Mouse (Mus musculus) CH12.LX (cell line): ENCODE results near the gene Opn4. TPM values are rescaled to one million over a fixed set of nuclear protein-coding genes. Genes with fewer than 3 reads are reported as not detected.
A peak's percentile ranks its signal among the peaks of the same experiment; 100 is the strongest.

Source experiments
- DNase-seq: peaks from one replicate; pipeline ENCODE4 v3.0.0-alpha.2; 2013; ENCODE audit errors: extremely low read depth
- H3K27ac ChIP-seq: 2 replicates; pipeline ENCODE4 v1.5.1; 2012; ENCODE audit warnings: low read depth, mild to moderate bottlenecking, control low read depth, moderate library complexity; ENCODE audit not compliant: insufficient read depth
- H3K27me3 ChIP-seq: replicated peaks from 2 replicates; pipeline ENCODE3; 2012; ENCODE audit warnings: inconsistent platforms
- H3K36me3 ChIP-seq, 2 experiments: replicated peaks in 1 of 2; 2 replicates each; pipeline versions ENCODE3 to v1.6.1; 2012; ENCODE audit warnings: inconsistent platforms in 1 of 2, low read length in 1 of 2, mild to moderate bottlenecking in 1 of 2, mixed read lengths in 1 of 2, moderate library complexity in 1 of 2; ENCODE audit not compliant: control insufficient read depth in 1 of 2, insufficient read depth in 1 of 2
- H3K4me1 ChIP-seq, 2 experiments: 2 replicates each; pipeline ENCODE4 v1.6.1; 2012; ENCODE audit warnings: inconsistent platforms in 1 of 2, moderate library complexity in 1 of 2; ENCODE audit not compliant: insufficient read depth in 2 of 2, control insufficient read depth in 1 of 2
- H3K4me2 ChIP-seq: 2 replicates; pipeline ENCODE4 v1.6.1; 2012; ENCODE audit warnings: low read depth, mild to moderate bottlenecking, control low read depth; ENCODE audit not compliant: poor library complexity, insufficient read depth, severe bottlenecking
- H3K4me3 ChIP-seq, 3 experiments: fragments of 150-350 bp in 1 of 3; sonication (generic) in 1 of 3; replicated peaks in 1 of 3; 2 replicates each; pipeline versions ENCODE3 to v1.5.1; 2011 to 2012; ENCODE audit warnings: low read depth in 2 of 3, low read length in 2 of 3, mild to moderate bottlenecking in 2 of 3, moderate library complexity in 2 of 3, control low read depth in 1 of 3, improper control_type of control experiment in 1 of 3, inconsistent platforms in 1 of 3, mixed read lengths in 1 of 3; ENCODE audit not compliant: poor library complexity in 1 of 3
- H3K79me2 ChIP-seq: replicated peaks from 2 replicates; pipeline ENCODE4 v1.6.1; 2012; ENCODE audit warnings: mild to moderate bottlenecking, moderate library complexity; ENCODE audit not compliant: control insufficient read depth, poor library complexity, insufficient read depth, severe bottlenecking; ENCODE audit errors: extremely low read depth
- H3K9ac ChIP-seq: 2 replicates; pipeline ENCODE4 v1.6.1; 2012; ENCODE audit warnings: low read depth, mild to moderate bottlenecking, control low read depth, moderate library complexity; ENCODE audit not compliant: insufficient read depth
- H3K9me3 ChIP-seq: replicated peaks from 2 replicates; pipeline ENCODE3; 2012; ENCODE audit warnings: low read length, inconsistent platforms, mixed read lengths
- BHLHE40 ChIP-seq: IDR thresholded peaks from 2 replicates; pipeline ENCODE4 v1.6.1; 2011; ENCODE audit warnings: mild to moderate bottlenecking, low read depth, low read length, improper control_type of control experiment
- CTCF ChIP-seq, 2 experiments: IDR thresholded peaks in 1 of 2; conservative IDR thresholded peaks in 1 of 2; 2 replicates each; pipeline ENCODE4 v1.5.1; 2011 to 2012; ENCODE audit warnings: low read depth in 2 of 2, low read length in 2 of 2, improper control_type of control experiment in 1 of 2, inconsistent platforms in 1 of 2, mild to moderate bottlenecking in 1 of 2, moderate library complexity in 1 of 2
- E2F4 ChIP-seq: IDR thresholded peaks from 2 replicates; pipeline ENCODE4 v1.6.1; 2011; ENCODE audit warnings: low read depth, low read length, improper control_type of control experiment; ENCODE audit not compliant: insufficient replicate concordance
- ELF1 ChIP-seq: IDR thresholded peaks from 2 replicates; pipeline ENCODE4 v1.6.1; 2014; ENCODE audit warnings: low read depth, mild to moderate bottlenecking, inconsistent platforms, low read length, improper control_type of control experiment
- EP300 ChIP-seq: IDR thresholded peaks from 2 replicates; pipeline ENCODE4 v1.6.1; 2011; ENCODE audit warnings: low read length, improper control_type of control experiment
- GABPA ChIP-seq: IDR thresholded peaks from 2 replicates; pipeline ENCODE4 v1.6.1; 2012; ENCODE audit warnings: low read depth, low read length, improper control_type of control experiment, inconsistent platforms; ENCODE audit not compliant: insufficient replicate concordance
- JUN ChIP-seq: IDR thresholded peaks from 2 replicates; pipeline ENCODE4 v1.6.1; 2011; ENCODE audit warnings: low read depth, mild to moderate bottlenecking, low read length, improper control_type of control experiment, moderate library complexity; ENCODE audit not compliant: insufficient read depth
- JUND ChIP-seq: conservative IDR thresholded peaks from 2 replicates; pipeline ENCODE4 v1.6.1; 2011; ENCODE audit warnings: low read depth, low read length, improper control_type of control experiment
- KAT2A ChIP-seq: IDR thresholded peaks from 2 replicates; pipeline ENCODE4 v1.6.1; 2012; ENCODE audit warnings: low read length, improper control_type of control experiment, inconsistent platforms; ENCODE audit not compliant: insufficient replicate concordance
- MAFK ChIP-seq: IDR thresholded peaks from 2 replicates; pipeline ENCODE4 v1.6.1; 2011; ENCODE audit warnings: low read length, improper control_type of control experiment; ENCODE audit not compliant: insufficient replicate concordance
- MAX ChIP-seq: IDR thresholded peaks from 2 replicates; pipeline ENCODE4 v1.6.1; 2011; ENCODE audit warnings: low read length, improper control_type of control experiment
- MAZ ChIP-seq: IDR thresholded peaks from 2 replicates; pipeline ENCODE4 v1.6.1; 2012; ENCODE audit warnings: low read depth, mild to moderate bottlenecking, inconsistent platforms, low read length, improper control_type of control experiment, moderate library complexity
- MEF2A ChIP-seq: IDR thresholded peaks from 2 replicates; pipeline ENCODE4 v1.6.1; 2014; ENCODE audit warnings: low read depth, mild to moderate bottlenecking, inconsistent platforms, low read length, improper control_type of control experiment, borderline replicate concordance
- NELFE ChIP-seq: IDR thresholded peaks from 2 replicates; pipeline ENCODE4 v1.6.1; 2011; ENCODE audit warnings: low read depth, low read length, improper control_type of control experiment
- PAX5 ChIP-seq: IDR thresholded peaks from 2 replicates; pipeline ENCODE4 v1.6.1; 2012; ENCODE audit warnings: low read length, inconsistent platforms, mixed read lengths
- POLR2AphosphoS2 ChIP-seq: IDR thresholded peaks from 2 replicates; pipeline ENCODE4 v1.6.1; 2011; ENCODE audit warnings: low read depth, low read length, improper control_type of control experiment
- SIN3A ChIP-seq: IDR thresholded peaks from 2 replicates; pipeline ENCODE4 v1.6.1; 2012; ENCODE audit warnings: low read length, improper control_type of control experiment, inconsistent platforms
- TBP ChIP-seq: conservative IDR thresholded peaks from 2 replicates; pipeline ENCODE4 v1.6.1; 2011; ENCODE audit warnings: low read depth, low read length, improper control_type of control experiment
- TCF12 ChIP-seq: IDR thresholded peaks from 2 replicates; pipeline ENCODE4 v1.6.1; 2014; ENCODE audit warnings: low read depth, mild to moderate bottlenecking, inconsistent platforms, low read length, improper control_type of control experiment
- UBTF ChIP-seq: IDR thresholded peaks from 2 replicates; pipeline ENCODE4 v1.6.1; 2012; ENCODE audit warnings: low read depth, mild to moderate bottlenecking, inconsistent platforms, low read length, improper control_type of control experiment, moderate library complexity
- ZC3H11A ChIP-seq: IDR thresholded peaks from 2 replicates; pipeline ENCODE4 v1.6.1; 2012; ENCODE audit warnings: low read depth, mild to moderate bottlenecking, inconsistent platforms, low read length, improper control_type of control experiment
- ZKSCAN1 ChIP-seq: IDR thresholded peaks from 2 replicates; pipeline ENCODE4 v1.6.1; 2012; ENCODE audit warnings: low read depth, inconsistent platforms, low read length, improper control_type of control experiment, borderline replicate concordance
- ZMIZ1 ChIP-seq: IDR thresholded peaks from 2 replicates; pipeline ENCODE4 v1.6.1; 2012; ENCODE audit warnings: low read depth, mild to moderate bottlenecking, inconsistent platforms, low read length, improper control_type of control experiment
- ZNF384 ChIP-seq: IDR thresholded peaks from 2 replicates; pipeline ENCODE4 v1.6.1; 2012; ENCODE audit warnings: low read depth, low read length, improper control_type of control experiment, inconsistent platforms
- dilution Hi-C: fragments of 300-500 bp; cut with MboI; formaldehyde crosslinking; loops from 2 replicates; pipeline ENCODE4 v1.14.3; 2020; ENCODE audit warnings: low sequenced_read_pairs; ENCODE audit not compliant: extremely low pct_unique_long_range_greater_than_20kb, extremely low pct_ligation_motif_present
- in situ Hi-C: fragments of 300-500 bp; cut with MboI; formaldehyde crosslinking; loops from 3 replicates; pipeline ENCODE4 v1.14.3; 2019; ENCODE audit warnings: low sequenced_read_pairs, low pct_ligation_motif_present, low pct_unique_long_range_greater_than_20kb, mixed read lengths
- polyA plus RNA-seq: library from polyadenylated mRNA; unstranded; fragments of >175 nt; gene quantifications from 2 replicates; pipeline ENCODE4 v1.2.1, GENCODE M21; 2012; ENCODE audit warnings: low read depth; ENCODE audit not compliant: insufficient read length
- total RNA-seq, 2 experiments: library from RNA; depleted of rRNA; stranded (reverse); fragments of 300-350 nt in 1 of 2; fragments of >200 nt in 1 of 2; gene quantifications; 2 replicates each; pipeline ENCODE4 v1.2.3; 2012 to 2014

The Opn4 gene
- total and polyA plus RNA-seq, 3 experiments = not detected

- peaks cover 0 to 4% of the 10 kb centered on the region in 2 experiments; a peak in 1 of 4 replicates for H3K4me1 ChIP-seq
- no peaks in the 10 kb centered on the region for H3K9me3 ChIP-seq
- dilution Hi-C loops (loop anchor here (25.0 kb wide), 1 partner anchor 147 kb away; no protein-coding TSS in a partner anchor), in situ Hi-C loops (no loop called here)
- no peak overlapping the region for H3K9ac ChIP-seq
- H3K4me3 ChIP-seq = no peak overlapping the region
- no peaks in the 10 kb centered on the region for H3K79me2 ChIP-seq
- no peaks in the 10 kb centered on the region for H3K36me3 ChIP-seq
- TF ChIP-seq POLR2AphosphoS2 (no peak), ELF1 (peak; percentile 54), ZKSCAN1 (no peak), TBP (no peak), JUN (no peak)
- H3K27me3 ChIP-seq = peaks cover 2% of the 10 kb centered on the region
- H3K4me2 ChIP-seq = no peak overlapping the region
- no peak for DNase-seq
- H3K27ac ChIP-seq = no peak overlapping the region
Observed at GRCm38 (mm10) chr14:34615082-34615481, 15.1 kb upstream of the Opn4 start.

- Histone ChIP-seq H3K4me3 (no peak overlapping the region), H3K9me3 (no peaks in the 10 kb centered on the region), H3K27ac (no peak overlapping the region), H3K27me3 (peaks cover 2% of the 10 kb centered on the region), H3K79me2 (no peaks in the 10 kb centered on the region), H3K4me2 (no peak overlapping the region), H3K9ac (no peak overlapping the region), H3K4me1 (peaks cover 0 to 4% of the 10 kb centered on the region in 2 experiments; a peak in 1 of 4 replicates), H3K36me3 (no peaks in the 10 kb centered on the region)
- TF ChIP-seq NELFE = no peak
- TF ChIP-seq ZKSCAN1 = no peak
- no peak for TF ChIP-seq EP300
- no peak for TF ChIP-seq E2F4
- no peak for TF ChIP-seq ZC3H11A
- no peak for TF ChIP-seq TCF12
- TF ChIP-seq JUN = no peak
- TF ChIP-seq JUND = no peak
- no peak for DNase-seq
- dilution Hi-C loops (loop anchor here (25.0 kb wide), 1 partner anchor 148 kb away; no protein-coding TSS in a partner anchor), in situ Hi-C loops (no loop called here)
Observed at GRCm38 (mm10) chr14:34614551-34614950, 14.6 kb upstream of the Opn4 start.

- Histone ChIP-seq H3K4me2 (no peak overlapping the region), H3K9ac (no peak overlapping the region), H3K27ac (no peak overlapping the region), H3K79me2 (no peaks in the 10 kb centered on the region), H3K27me3 (peaks cover 2% of the 10 kb centered on the region), H3K9me3 (no peaks in the 10 kb centered on the region), H3K4me3 (no peak overlapping the region), H3K4me1 (peaks cover 0 to 4% of the 10 kb centered on the region in 2 experiments; a peak in 1 of 4 replicates), H3K36me3 (no peaks in the 10 kb centered on the region)
- in situ Hi-C loops (no loop called here), dilution Hi-C loops (loop anchor here (25.0 kb wide), 1 partner anchor 149 kb away; no protein-coding TSS in a partner anchor)
- TF ChIP-seq MAZ (no peak), BHLHE40 (no peak), ZC3H11A (no peak), MAX (no peak), EP300 (no peak), JUND (no peak), E2F4 (no peak), GABPA (no peak), ZNF384 (no peak), KAT2A (no peak), ZMIZ1 (no peak), MAFK (no peak), UBTF (no peak), POLR2AphosphoS2 (no peak), SIN3A (no peak), NELFE (no peak), CTCF (conservative IDR thresholded peaks at IDR 0.05 in 1 of 2, IDR thresholded peaks at IDR 0.05 in 1 of 2; ENCODE audit: low read depth in 2 of 2, low read length in 2 of 2) (no peak), ZKSCAN1 (no peak), MEF2A (no peak), PAX5 (no peak)
- no peak for DNase-seq
Observed at GRCm38 (mm10) chr14:34613523-34613922, 13.6 kb upstream of the Opn4 start.
